Mouse (Mus musculus): ENCODE measurements at regions not wholly inside any gene's neighbourhood (a gene's known extent, or its start where the extent isn't known, plus 50 kb on each side); places are given as distances from the start of the nearest gene placed in this dataset.

DNA sequence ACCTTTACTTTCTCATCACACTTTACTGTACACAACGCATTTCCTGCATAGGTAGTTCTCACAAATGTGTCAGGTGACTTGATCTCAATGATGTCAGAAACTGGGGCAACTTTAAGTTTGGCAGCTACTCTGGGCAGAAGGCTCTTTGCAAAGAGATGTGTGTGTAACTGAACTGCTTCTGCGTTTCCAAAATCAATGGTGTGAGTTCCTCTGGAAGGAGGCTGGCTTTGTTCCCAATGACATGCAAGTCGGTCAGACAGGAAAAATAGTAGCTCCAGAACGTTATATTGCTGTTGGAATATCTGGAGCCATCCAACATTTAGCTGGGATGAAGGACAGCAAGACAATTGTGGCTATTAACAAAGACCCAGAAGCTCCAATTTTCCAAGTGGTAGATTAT, 106.6 kb downstream of the Actbl2 start:
- TF ChIP-seq GATA1 (IDR thresholded peaks at IDR 0.05; ENCODE audit: borderline replicate concordance, low read length) (no peak), FLI1 (IDR thresholded peaks at IDR 0.05; ENCODE audit: low read length) (no peak)

All from megakaryocyte, embryonic 14.5 days (primary cell).